37 mouse cellular contexts compared by ENCODE assay signal in the genomic region with DNA sequence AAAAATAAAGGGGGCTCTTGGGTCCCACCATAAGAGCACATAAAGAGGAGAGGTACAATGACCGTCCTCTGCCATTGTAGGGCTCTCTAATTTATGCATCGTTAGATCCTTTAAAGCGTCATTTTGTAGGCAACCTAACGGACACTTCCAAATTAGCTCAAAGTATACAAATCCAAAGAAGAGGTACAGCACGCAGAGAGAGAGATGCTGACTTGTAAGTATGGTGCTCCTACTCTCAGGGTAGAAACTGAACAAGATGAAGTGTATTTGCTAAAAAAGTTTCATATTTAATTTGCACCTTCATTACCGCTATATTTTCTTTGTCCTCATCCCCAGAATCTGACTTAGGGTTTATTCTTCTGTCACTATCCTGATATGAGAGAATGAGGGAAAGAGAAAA. TPM values are rescaled to one million over a fixed set of nuclear protein-coding genes. Genes with fewer than 3 reads are reported as not detected.
DNase-seq lines count a peak whose midpoint lies in the region; ATAC-seq and TF ChIP-seq lines count a peak whose summit lies in the region.
"Had no signal": no experiment of that assay in that cellular context is flagged by ENCODE, and none has a peak within 500 bp of the region (broad histone marks: within the 10 kb centered on the region; RNA-seq: fewer than 3 reads in every experiment).

No protein-coding gene starts in this region.

- H3K4me3 ChIP-seq in forebrain, embryonic 11.5 days (ENCODE audit: low read depth, low read length): no peak overlapping the region
- no peak overlapping the region for H3K4me3 ChIP-seq in forebrain, embryonic 15.5 days
- no peak overlapping the region for H3K4me3 ChIP-seq in hindbrain, embryonic 11.5 days (ENCODE audit: low read depth, low read length)
- H3K4me3 ChIP-seq in hindbrain, postnatal 0 days (ENCODE audit: low read length): no peak overlapping the region

- H3K27ac ChIP-seq in forebrain, embryonic 11.5 days (ENCODE audit: low read depth, low read length): no peak overlapping the region
- H3K27ac ChIP-seq in forebrain, embryonic 15.5 days (replicated peaks): no peak overlapping the region
- H3K27ac ChIP-seq in hindbrain, embryonic 11.5 days (ENCODE audit: low read depth, low read length): no peak overlapping the region
- no peak overlapping the region for H3K27ac ChIP-seq in hindbrain, postnatal 0 days
- H3K27ac ChIP-seq: embryonic facial prominence, embryonic 13.5 days; hindbrain, embryonic 13.5 days; liver, embryonic 14.5 days; macrophage; neural tube, embryonic 15.5 days; stomach, embryonic 15.5 days had no signal

- H3K4me1 ChIP-seq in forebrain, embryonic 11.5 days (replicated peaks; ENCODE audit: control insufficient read depth, insufficient read depth, low read length): peaks cover 6% of the 10 kb centered on the region; the same call in 1 of the 2 replicates
- peaks cover 17% of the 10 kb centered on the region for H3K4me1 ChIP-seq in forebrain, embryonic 15.5 days
- H3K4me1 ChIP-seq in hindbrain, embryonic 11.5 days (replicated peaks; ENCODE audit: control insufficient read depth, insufficient read depth, low read length): no peaks in the 10 kb centered on the region
- no peaks in the 10 kb centered on the region for H3K4me1 ChIP-seq in hindbrain, postnatal 0 days (ENCODE audit: insufficient read depth, low read length)

- DNase-seq in forebrain, embryonic 11.5 days (ENCODE audit: low spot score): no peak
- peak; percentile 42 for DNase-seq in hindbrain, embryonic 11.5 days (ENCODE audit: low spot score)
- DNase-seq in hindbrain, postnatal 0 days (ENCODE audit: low spot score): no peak
- peak; percentile 11 for DNase-seq in Muller cell, postnatal 12 days (ENCODE audit: inconsistent ontology term)
- DNase-seq in embryo, embryonic 9.5 days (ENCODE audit: extremely low spot score): peak; percentile 19
- no peak for DNase-seq in layer of hippocampus, adult 9-10 months (ENCODE audit: low spot score)
- DNase-seq in cerebellum, postnatal 36 days: no peak
- DNase-seq: cerebellum, adult 18-20 months; kidney, adult 11 months; left cerebral cortex, postnatal 4 days; right cerebral cortex, postnatal 14 days; thymus, postnatal 14 days had no signal

- no peak overlapping the region for H3K4me2 ChIP-seq in forebrain, embryonic 11.5 days (ENCODE audit: low read depth, low read length, severe bottlenecking)
- no peak overlapping the region for H3K4me2 ChIP-seq in forebrain, embryonic 15.5 days (replicated peaks)
- H3K4me2 ChIP-seq in hindbrain, embryonic 11.5 days (replicated peaks; ENCODE audit: low read depth, low read length): no peak overlapping the region
- no peak overlapping the region for H3K4me2 ChIP-seq in hindbrain, postnatal 0 days (ENCODE audit: low read depth, low read length)

- H3K36me3 ChIP-seq in forebrain, embryonic 11.5 days (ENCODE audit: control insufficient read depth, insufficient read depth, low read length): no peaks in the 10 kb centered on the region
- H3K36me3 ChIP-seq in forebrain, embryonic 15.5 days: no peaks in the 10 kb centered on the region
- no peaks in the 10 kb centered on the region for H3K36me3 ChIP-seq in hindbrain, embryonic 11.5 days (ENCODE audit: control insufficient read depth, insufficient read depth, low read length)
- H3K36me3 ChIP-seq in hindbrain, postnatal 0 days (ENCODE audit: insufficient read depth, low read length): no peaks in the 10 kb centered on the region
- H3K36me3 ChIP-seq: embryonic facial prominence, embryonic 13.5 days; hindbrain, embryonic 13.5 days; neural tube, embryonic 15.5 days; stomach, embryonic 15.5 days had no signal

- no peaks in the 10 kb centered on the region for H3K9me3 ChIP-seq in forebrain, embryonic 11.5 days (ENCODE audit: control insufficient read depth, low read length)
- no peaks in the 10 kb centered on the region for H3K9me3 ChIP-seq in forebrain, embryonic 15.5 days
- H3K9me3 ChIP-seq in hindbrain, embryonic 11.5 days (ENCODE audit: control insufficient read depth, low read length): no peaks in the 10 kb centered on the region
- no peaks in the 10 kb centered on the region for H3K9me3 ChIP-seq in hindbrain, postnatal 0 days (ENCODE audit: low read length)
- H3K9me3 ChIP-seq: embryonic facial prominence, embryonic 13.5 days; hindbrain, embryonic 13.5 days; neural tube, embryonic 15.5 days; stomach, embryonic 15.5 days had no signal

- no peak for TF ChIP-seq CTCF in hindbrain, postnatal 0 days (IDR thresholded peaks at IDR 0.05; ENCODE audit: low read depth)

- 0 out of 2 replicates have a peak, but pooled peaks have one; percentile 6 for ATAC-seq in forebrain, embryonic 11.5 days (replicated peaks; ENCODE audit: low FRiP score)
- no peak for ATAC-seq in forebrain, embryonic 15.5 days (replicated peaks)
- ATAC-seq in hindbrain, embryonic 11.5 days (ENCODE audit: low FRiP score): no peak
- no peak for ATAC-seq in hindbrain, postnatal 0 days
- ATAC-seq: inflammation-experienced regulatory T-cells, adult 6 months; Patski had no signal

- peaks cover 64% of the 10 kb centered on the region for H3K27me3 ChIP-seq in forebrain, embryonic 11.5 days (ENCODE audit: control insufficient read depth, insufficient read depth, low read length)
- H3K27me3 ChIP-seq in forebrain, embryonic 15.5 days: peaks cover 72% of the 10 kb centered on the region
- H3K27me3 ChIP-seq in hindbrain, embryonic 11.5 days (ENCODE audit: control insufficient read depth, insufficient read depth, low read length): peaks cover 64% of the 10 kb centered on the region
- H3K27me3 ChIP-seq in hindbrain, postnatal 0 days (ENCODE audit: insufficient read depth, low read length): peaks cover 74% of the 10 kb centered on the region

- 2% methylated on average over 6 of the region's 6 CpGs for WGBS in forebrain, embryonic 11.5 days
- 5% methylated on average over 6 of the region's 6 CpGs for WGBS in forebrain, embryonic 15.5 days
- WGBS in hindbrain, embryonic 11.5 days: 6% methylated on average over 6 of the region's 6 CpGs
- 7% methylated on average over 6 of the region's 6 CpGs for WGBS in hindbrain, postnatal 0 days

- H3K9ac ChIP-seq in forebrain, embryonic 11.5 days (ENCODE audit: low read length): no peak overlapping the region
- H3K9ac ChIP-seq in forebrain, embryonic 15.5 days (replicated peaks): no peak overlapping the region
- no peak overlapping the region for H3K9ac ChIP-seq in hindbrain, embryonic 11.5 days (ENCODE audit: low read depth, low read length)
- no peak overlapping the region for H3K9ac ChIP-seq in hindbrain, postnatal 0 days (replicated peaks; ENCODE audit: low read length)
- H3K9ac ChIP-seq: embryonic facial prominence, embryonic 13.5 days; hindbrain, embryonic 13.5 days; liver, embryonic 14.5 days; neural tube, embryonic 15.5 days; stomach, embryonic 15.5 days had no signal

RNA-seq across cellular contexts. Expression of a gene that starts 0.7 kb away (rescaled TPM):
- polyA plus RNA-seq in forebrain, embryonic 11.5 days (2014; fragmentation: Nextera tagmentation; extraction: Ambion mirVana): 1.3 and 3.8 TPM in 2 replicates
- polyA plus RNA-seq in forebrain, embryonic 15.5 days (2015; fragmentation: Nextera tagmentation; extraction: Ambion mirVana): 0.31 and 0.76 TPM in 2 replicates
- polyA plus RNA-seq in hindbrain, embryonic 11.5 days (2014; fragmentation: Nextera tagmentation; extraction: Ambion mirVana): 0.11 TPM in 1 of 2 replicates, not detected in the other
- total RNA-seq in hindbrain, postnatal 0 days (2014; rRNA removed): 0.42 TPM in 1 of 2 replicates, not detected in the other
- polyA plus RNA-seq in hindbrain, postnatal 0 days (2015; fragmentation: Nextera tagmentation; extraction: Ambion mirVana): not detected in 2 replicates
- total RNA-seq: adrenal gland, postnatal 25 days; gastrocnemius, postnatal 14 days; granulocyte monocyte progenitor cell, adult 5-6 weeks; heart, postnatal 36 days; layer of hippocampus, adult 18-20 months; layer of hippocampus, postnatal 25 days; left cerebral cortex, adult 8-10 months; left cerebral cortex, postnatal 4 days; megakaryocyte-erythroid progenitor cell, adult 5-6 weeks had no signal
- polyA plus RNA-seq: cortical plate, adult 2 months; embryonic facial prominence, embryonic 13.5 days; G1E; heart, embryonic 11.5 days; heart, embryonic 16.5 days; hindbrain, embryonic 13.5 days; inflammation-experienced regulatory T-cells, adult 6 months; kidney, embryonic 14.5 days; liver, embryonic 14.5 days; lung, adult 2 months; macrophage; neural tube, embryonic 15.5 days; Patski; small intestine, adult 2 months; stomach, embryonic 15.5 days; urinary bladder, adult 2 months had no signal

Comparison
In these comparisons a context has a peak if more than half of its experiments do, and no peak if none do; other contexts are left out.
1. DNase-seq: peak in hindbrain, embryonic 11.5 days (single experiment), Muller cell, postnatal 12 days (single experiment) and embryo, embryonic 9.5 days (single experiment); none in forebrain, embryonic 11.5 days (single experiment), hindbrain, postnatal 0 days (single experiment), layer of hippocampus, adult 9-10 months (single experiment) and cerebellum, postnatal 36 days (0 of 2).